Mouse (Mus musculus) gastrocnemius, adult 8-10 months (tissue): Measurements from ENCODE around the gene Psma1. TPM values are rescaled to one million over a fixed set of nuclear protein-coding genes. Genes with fewer than 3 reads are reported as not detected.

Experiments used
- DNase-seq, 2 experiments: peaks; one replicate each; pipeline ENCODE4 v3.0.0; 2022; ENCODE audit warnings: low spot score in 2 of 2
- total RNA-seq, 4 experiments: library from RNA; stranded (reverse); gene quantifications; 2 replicates each; pipeline ENCODE4 v1.2.4; 2022

Gene Psma1
- total RNA-seq = 100 to 1,000 TPM in 1 of 4 experiments, 10 to 100 TPM in 3; 90.7 to 104 (median 96.9) TPM

DNA sequence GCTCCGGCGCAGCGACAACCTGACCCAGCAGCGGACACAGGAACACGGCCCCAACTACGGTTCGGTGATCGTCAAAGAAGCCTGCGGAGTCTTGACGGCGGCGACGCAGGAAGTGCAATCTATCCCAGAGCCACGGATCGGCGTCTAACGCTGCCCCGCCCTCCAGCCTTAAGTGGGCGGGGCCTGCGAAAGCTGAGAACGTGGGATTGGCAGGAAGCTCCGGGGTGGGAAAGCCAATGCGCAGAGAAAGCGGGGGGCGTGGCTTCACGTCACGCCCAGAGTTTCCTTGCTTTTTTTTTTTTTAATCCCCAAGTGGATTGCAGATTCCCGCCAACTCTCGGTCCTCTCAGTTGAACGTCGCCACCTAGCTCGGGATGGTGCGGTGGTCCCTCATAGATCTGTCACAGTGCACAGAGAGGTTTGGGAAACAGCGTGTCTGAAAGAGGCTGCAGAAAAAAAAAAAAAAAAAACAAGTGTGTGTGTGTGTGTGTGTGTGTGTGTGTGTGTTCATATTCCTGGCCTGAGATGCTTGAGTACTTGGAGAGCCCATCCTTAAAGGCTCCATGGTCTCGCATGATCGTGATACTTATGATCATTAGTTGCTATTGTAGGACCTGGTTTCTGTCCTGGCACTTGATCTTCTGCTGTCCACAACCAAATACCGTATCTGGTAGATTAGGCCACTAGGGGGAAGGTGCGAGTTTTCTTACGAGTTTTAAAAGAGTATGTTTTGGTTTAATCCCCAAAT is at the start of gene Psma1:
Gene Psma1, minus strand, starts transcription at position 114 of the 748 bp plus-strand sequence.
- DNase-seq = peak; percentile 92 to 96

DNA sequence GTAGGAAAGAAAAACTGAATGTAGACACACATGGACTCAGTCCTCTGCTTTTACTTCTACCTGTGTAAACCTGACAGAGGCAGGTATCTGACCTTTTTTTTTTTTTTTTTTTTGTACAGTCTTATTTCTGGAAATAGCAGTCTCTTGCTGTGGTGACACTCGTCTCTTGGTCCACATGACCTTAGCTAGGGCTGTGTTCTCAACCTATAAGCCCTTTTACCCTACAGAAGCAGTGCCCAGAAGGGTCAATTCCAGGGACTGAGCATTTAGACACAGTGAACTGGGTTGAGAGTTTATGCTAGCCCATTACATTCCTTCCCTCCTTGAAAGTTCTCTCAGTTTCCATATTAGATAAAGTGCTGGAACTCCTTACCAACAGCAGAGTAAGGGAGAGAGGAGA is 47.6 kb upstream of the Psma1 start:
- no peak for DNase-seq

DNA sequence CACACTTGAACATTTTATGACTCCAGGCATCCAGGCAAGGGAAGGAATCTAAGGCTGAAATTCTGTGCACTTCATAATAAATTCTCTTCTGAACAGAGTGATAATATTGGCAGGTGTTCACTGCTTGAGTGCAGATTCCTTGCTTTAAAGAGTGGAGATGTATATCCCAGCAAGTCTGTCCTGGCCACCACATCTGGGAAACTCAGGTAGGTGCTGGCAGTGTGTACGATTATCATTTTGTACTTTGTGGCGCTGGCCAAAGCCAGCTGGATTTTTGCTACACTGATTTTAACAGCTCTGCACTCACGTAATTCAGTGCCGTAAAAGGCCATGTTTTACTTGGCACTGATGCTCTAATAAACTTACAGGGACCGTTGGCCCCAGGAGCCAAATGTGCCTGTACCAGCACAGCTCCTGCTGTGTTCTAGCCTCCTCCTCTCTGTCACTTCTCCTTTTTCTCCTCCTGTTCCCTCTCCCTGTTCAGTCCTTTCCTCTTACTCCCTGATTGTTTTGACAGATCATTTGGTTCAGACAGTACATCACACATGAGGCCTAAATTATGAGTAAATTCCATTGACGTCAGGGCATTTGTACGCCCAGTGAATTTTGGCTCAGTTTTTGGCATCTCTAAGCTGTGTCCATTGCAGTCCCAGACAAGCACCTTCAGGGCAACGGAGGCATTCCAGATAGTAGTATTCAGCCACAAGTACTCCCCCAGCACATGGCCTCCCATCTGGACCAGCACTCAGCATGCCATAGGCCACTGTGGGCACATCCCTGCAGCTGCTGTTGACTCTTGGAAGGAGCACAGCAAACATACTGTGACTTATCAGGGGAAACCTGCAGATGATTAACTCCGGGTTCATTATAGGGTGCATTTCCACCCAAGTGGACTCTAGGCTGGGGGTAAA is 46.9 kb upstream of the Psma1 start:
- DNase-seq = no peak

DNA sequence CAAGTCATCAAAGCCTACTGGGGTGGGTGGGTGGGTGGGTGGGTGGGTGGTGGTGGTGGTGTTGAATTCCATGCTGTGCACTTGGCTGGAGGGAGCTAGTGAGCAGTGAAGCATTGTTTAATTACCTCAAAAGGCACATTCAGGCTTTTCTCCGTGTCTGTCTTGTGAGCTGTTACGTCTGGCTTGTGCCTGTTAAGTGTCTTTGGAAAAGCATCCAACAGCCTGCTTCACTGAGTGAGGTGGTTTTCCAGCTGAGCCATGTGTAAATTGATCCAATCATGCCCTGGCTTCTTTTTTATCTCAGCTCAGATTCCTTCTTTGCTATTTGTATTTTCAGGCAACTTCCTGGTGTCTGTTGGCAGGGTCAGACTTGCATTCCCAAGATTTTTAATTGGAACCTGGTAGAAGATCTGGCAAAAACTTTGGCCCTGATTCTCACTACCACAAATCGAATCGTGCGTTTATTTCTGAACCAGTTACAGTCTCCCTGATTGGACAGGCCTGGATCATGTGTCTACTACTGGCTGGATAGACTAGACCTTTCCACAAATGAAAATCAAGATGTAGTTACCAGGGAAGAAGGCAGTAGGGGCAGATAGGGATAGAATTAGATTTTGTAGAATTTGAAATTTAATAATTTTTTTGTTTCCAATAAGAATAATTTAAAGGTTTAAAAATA is 45.9 kb upstream of the Psma1 start:
- no peak for DNase-seq

DNA sequence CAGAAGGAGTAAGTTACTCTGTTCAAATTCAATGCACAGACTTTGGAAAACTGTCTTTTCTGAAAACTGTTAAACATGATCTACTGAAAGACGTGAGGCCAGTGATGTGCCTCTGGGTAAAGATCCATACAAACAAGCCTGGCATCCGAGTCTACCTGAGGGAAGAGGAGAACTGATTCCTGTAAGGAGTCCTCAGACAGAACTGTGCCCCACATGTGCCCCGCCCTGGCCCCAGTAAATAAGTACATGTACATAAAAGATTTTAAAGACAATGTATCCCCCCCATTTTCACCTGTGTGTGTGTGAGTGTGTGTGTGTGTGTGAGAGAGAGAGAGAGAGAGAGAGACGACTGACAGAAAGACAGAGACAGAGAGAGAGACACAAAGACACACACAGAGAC is 42.0 kb upstream of the Psma1 start:
- DNase-seq = no peak

- DNase-seq = peak in 1 of 2 experiments; percentile 25
These were observed 41.5 kb upstream of the Psma1 start for GRCm38 (mm10) chr7:114317389-114317792.

DNA sequence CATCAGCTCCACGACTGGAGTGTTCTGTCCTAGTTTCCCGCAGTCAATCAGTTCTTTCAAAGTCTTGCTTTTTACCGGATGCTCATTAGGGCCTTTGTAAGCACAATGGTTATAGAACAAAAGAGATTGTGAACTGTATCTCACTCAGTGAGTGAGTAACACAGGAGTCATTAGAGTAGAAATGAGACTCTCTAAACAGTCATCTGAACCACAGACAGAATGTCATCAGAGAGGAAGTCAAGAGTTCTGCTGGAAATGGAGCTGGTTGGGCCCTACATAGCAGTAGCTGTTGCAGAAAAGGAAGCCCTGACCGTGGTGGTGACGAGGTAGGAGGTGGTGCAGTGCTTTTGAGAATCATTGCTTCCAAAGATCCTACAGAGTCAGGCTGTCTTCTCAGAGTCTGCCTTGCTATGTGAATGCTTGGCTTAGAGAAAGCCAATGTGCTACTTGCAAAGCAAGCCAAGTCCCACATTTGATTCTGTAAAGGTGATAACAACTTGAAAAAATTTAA is 40.5 kb upstream of the Psma1 start:
- no peak for DNase-seq

DNA sequence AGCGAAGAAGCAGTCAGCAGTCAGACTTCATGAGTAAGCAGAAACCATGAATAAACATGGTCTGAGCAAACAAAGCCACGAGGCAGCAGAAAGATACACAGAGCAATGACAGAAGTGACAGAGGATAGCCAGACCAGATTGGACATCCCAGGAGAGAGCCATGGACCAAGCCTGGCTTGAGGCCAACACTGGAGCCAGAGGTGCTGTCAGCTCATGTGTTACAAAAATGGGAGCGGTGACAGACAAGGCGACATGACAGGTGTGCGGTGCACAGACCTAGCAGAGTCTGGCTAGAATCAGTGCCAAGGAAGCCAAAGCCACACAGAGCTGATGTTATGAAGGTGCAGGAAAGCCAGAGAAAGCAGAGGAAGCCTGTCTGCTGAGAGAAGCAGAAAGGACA is 35.3 kb upstream of the Psma1 start:
- DNase-seq = peak in 1 of 2 experiments; percentile 8

DNA sequence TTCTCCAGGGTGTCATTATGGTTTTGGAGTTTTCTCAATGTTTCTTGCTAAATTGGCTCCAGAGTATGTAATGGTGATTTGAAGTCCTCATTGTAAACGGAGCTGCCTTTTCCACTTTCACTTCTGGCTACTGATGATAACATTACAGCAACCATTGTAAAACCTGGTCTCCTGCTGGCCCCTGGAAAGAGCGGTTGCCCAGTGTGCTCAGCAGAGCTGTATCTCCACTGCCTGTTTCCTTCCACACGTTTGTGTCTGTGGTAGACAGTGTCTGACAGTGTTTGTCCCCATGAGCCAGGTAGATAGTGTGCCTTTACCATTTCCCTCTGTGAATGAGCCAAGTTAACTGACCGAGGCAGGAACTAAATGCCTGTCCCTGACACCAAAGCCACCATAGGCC is 33.1 kb upstream of the Psma1 start:
- DNase-seq = no peak

- no peak for DNase-seq
These were observed 25.4 kb upstream of the Psma1 start for GRCm38 (mm10) chr7:114301293-114301782.

DNA sequence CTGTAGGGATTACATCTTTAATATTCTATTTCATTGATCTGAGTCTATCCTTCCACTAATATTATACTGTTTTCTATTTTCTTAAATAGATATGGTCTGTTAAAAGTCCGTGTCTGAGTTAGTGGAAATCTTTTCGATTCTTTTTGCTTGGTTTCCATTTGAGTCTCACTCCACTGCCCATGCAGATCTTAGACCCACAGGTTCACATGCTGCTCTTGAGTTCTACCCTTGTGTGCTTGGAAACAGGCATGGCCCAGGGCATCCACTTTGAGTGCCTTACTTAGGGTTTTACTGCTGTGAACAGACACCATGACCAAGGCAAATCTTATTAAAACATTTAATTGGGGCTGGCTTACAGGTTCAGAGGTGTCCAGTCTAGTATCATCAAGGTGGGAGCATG is 24.9 kb upstream of the Psma1 start:
- no peak for DNase-seq

GRCm38 (mm10) chr7:114299247-114299646 is 23.3 kb upstream of the Psma1 start:
- no peak for DNase-seq

GRCm38 (mm10) chr7:114294698-114295097 is 18.8 kb upstream of the Psma1 start:
- DNase-seq = no peak

DNA sequence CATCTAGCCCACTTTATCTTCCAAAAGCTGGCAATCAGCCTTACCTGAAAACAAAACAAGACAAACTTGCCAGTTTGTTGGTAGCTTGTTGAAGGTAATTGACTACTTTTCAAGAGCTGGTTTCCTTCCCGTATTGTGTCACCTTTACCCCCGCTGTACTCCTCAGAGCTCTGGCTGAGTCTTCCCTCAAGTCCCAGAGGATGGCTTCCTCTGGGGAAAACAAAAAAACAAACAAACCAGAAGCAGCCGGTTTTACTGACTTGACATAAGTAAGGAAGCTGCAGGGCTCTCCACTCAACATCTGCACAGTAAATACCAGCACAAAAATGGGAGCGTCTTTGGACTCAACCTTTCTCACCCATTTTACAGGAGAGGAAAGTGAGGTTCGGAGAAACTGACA is 18.0 kb upstream of the Psma1 start:
- no peak for DNase-seq

DNA sequence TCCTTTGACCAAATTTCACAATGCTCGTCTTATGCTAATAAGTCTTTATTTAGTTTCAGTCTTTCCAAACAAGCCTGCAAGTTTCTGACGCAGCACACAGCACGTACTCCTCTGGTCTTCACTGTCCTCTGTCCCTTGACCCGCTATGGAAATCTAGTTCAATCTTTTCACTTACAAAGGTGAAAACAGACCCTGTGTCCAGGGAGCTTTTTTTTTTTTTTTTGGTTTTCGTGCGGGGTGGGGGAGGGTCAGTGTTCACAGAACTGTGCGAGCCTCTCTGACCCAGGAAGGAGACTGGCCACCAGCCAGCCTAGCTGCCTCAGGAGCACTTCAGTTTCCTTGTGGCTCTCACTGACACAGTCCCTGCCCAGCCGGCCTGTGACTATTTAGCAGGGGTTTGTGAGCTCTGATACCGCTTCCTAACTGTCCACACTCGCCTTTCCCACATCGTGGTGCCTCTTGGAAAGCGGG is 16.6 kb upstream of the Psma1 start:
- DNase-seq = peak; percentile 52 to 75

GRCm38 (mm10) chr7:114291461-114292335 is 15.8 kb upstream of the Psma1 start:
- no peak for DNase-seq

- DNase-seq = no peak
These were observed 14.2 kb upstream of the Psma1 start for GRCm38 (mm10) chr7:114290078-114290506.

DNA sequence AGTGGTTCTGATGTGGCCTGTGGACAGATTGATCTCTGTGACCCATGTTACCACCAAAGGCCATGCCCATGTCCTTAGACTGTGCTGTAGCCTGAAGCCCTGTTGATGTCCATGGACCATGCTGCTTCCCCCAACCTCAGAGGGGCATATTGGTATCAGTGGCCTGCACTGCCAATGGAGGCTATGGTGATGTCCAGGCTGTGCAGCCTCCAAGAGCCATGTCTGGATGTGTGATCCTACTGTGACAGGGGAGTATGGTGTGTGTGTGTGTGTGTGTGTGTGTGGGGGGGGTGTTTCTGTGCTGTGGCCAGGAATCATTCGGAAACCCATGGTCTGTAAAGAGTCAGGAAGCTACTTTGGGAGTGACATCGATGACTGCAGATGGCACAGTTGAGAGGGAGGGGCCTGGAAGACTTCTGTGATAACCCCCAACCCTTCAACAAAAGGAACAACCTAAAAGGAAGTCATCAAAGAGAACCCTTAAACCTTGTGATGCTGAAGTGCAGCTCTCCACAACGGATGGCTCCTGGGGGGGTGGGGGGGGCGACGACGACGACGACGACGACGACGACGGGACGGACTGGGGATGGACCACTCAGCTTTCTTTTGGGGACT is 8.5 kb upstream of the Psma1 start:
- DNase-seq = no peak

DNA sequence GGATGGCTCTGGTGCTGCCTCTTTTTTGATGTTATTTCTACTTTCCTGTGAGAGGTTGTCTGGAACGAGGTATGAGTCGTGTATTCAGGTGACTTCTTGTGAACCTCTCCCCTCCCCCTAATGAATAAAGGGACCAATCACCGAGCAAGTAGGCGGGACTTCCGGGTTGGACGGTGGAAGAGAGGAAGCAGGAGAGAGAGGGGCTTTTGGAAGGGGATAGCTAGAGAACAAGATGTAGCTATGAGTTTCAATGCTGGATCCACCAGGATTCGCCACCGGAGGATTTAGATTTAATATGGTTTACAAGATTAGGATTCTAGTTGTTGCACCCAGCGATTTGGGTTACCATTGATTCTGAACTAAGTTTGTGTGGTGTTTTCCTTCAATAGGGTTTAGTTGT is 7.1 kb upstream of the Psma1 start:
- DNase-seq = no peak

- DNase-seq = no peak
These were observed 5.8 kb upstream of the Psma1 start for GRCm38 (mm10) chr7:114281671-114282070.
